Mouse (Mus musculus): ENCODE measurements around the gene Pate1. TPM values are rescaled to one million over a fixed set of nuclear protein-coding genes. Genes with fewer than 3 reads are reported as not detected.

The Pate1 gene
- not detected in 2 replicates for polyA plus RNA-seq (2015; fragmentation: Nextera tagmentation; extraction: Ambion mirVana)

- H3K9me3 ChIP-seq: no peaks in the 10 kb centered on the region
- no peak within 1 kb of the TSS for H3K9ac ChIP-seq
- no peak within 1 kb of the TSS for H3K4me3 ChIP-seq
- H3K27me3 ChIP-seq: no peaks in the 10 kb centered on the region
- no peaks in the 10 kb centered on the region for H3K4me1 ChIP-seq
- H3K4me2 ChIP-seq: no peak within 1 kb of the TSS
- no peak for ATAC-seq (ENCODE audit: insufficient number of reproducible peaks, insufficient read depth, low FRiP score, low TSS enrichment, low read depth)
- H3K27ac ChIP-seq: no peak within 1 kb of the TSS
- WGBS: 32% methylated on average over 1 of the region's 1 CpGs
- no peaks in the 10 kb centered on the region for H3K36me3 ChIP-seq
Measured at GRCm38 (mm10) chr9:35687013-35687412, at the start of gene Pate1. Pate1 (minus strand) TSS chr9:35687390.

GRCm38 (mm10) chr9:35707265-35707664 is 20.1 kb upstream of the Pate1 start:
- H3K27me3 ChIP-seq: no peaks in the 10 kb centered on the region
- H3K4me2 ChIP-seq: no peak overlapping the region
- H3K9me3 ChIP-seq: no peaks in the 10 kb centered on the region
- no peak overlapping the region for H3K27ac ChIP-seq
- H3K36me3 ChIP-seq: no peaks in the 10 kb centered on the region
- no peaks in the 10 kb centered on the region for H3K4me1 ChIP-seq
- no peak overlapping the region for H3K4me3 ChIP-seq
- no peak overlapping the region for H3K9ac ChIP-seq
- no peak for ATAC-seq (ENCODE audit: insufficient number of reproducible peaks, insufficient read depth, low FRiP score, low TSS enrichment, low read depth)

- Histone ChIP-seq H3K9me3 (no peaks in the 10 kb centered on the region; the same call in 1 of the 2 replicates), H3K4me1 (no peaks in the 10 kb centered on the region), H3K4me2 (no peak overlapping the region), H3K9ac (no peak overlapping the region), H3K36me3 (no peaks in the 10 kb centered on the region), H3K27me3 (no peaks in the 10 kb centered on the region), H3K27ac (no peak overlapping the region), H3K4me3 (no peak overlapping the region)
- no peak for ATAC-seq (ENCODE audit: insufficient number of reproducible peaks, insufficient read depth, low FRiP score, low TSS enrichment, low read depth)
Measured at GRCm38 (mm10) chr9:35691924-35692323, 4.7 kb upstream of the Pate1 start.

- no peak overlapping the region for H3K4me2 ChIP-seq
- no peak for ATAC-seq (ENCODE audit: insufficient number of reproducible peaks, insufficient read depth, low FRiP score, low TSS enrichment, low read depth)
- no peaks in the 10 kb centered on the region for H3K9me3 ChIP-seq
- no peak overlapping the region for H3K9ac ChIP-seq
- no peaks in the 10 kb centered on the region for H3K36me3 ChIP-seq
- no peak overlapping the region for H3K4me3 ChIP-seq
- H3K27me3 ChIP-seq: no peaks in the 10 kb centered on the region
- no peaks in the 10 kb centered on the region for H3K4me1 ChIP-seq
- H3K27ac ChIP-seq: no peak overlapping the region
- WGBS: 79% methylated on average over 2 of the region's 2 CpGs
Measured at GRCm38 (mm10) chr9:35673557-35673956, 13.6 kb downstream of the Pate1 start.

- H3K36me3 ChIP-seq: no peaks in the 10 kb centered on the region
- H3K27me3 ChIP-seq: no peaks in the 10 kb centered on the region
- no peak within 1 kb of the TSS for H3K4me3 ChIP-seq
- no peak within 1 kb of the TSS for H3K4me2 ChIP-seq
- ATAC-seq (ENCODE audit: insufficient number of reproducible peaks, insufficient read depth, low FRiP score, low TSS enrichment, low read depth): no peak
- no peaks in the 10 kb centered on the region for H3K4me1 ChIP-seq
- H3K9ac ChIP-seq: no peak within 1 kb of the TSS
- no peak within 1 kb of the TSS for H3K27ac ChIP-seq
- H3K9me3 ChIP-seq: no peaks in the 10 kb centered on the region
- 66% methylated on average over 1 of the region's 1 CpGs for WGBS
Measured at GRCm38 (mm10) chr9:35648102-35648501, 39.1 kb downstream of the Pate1 start, which contains the start of gene Pate3. Pate3 (minus strand) TSS chr9:35648202.

Other genes with a start within 250 kb of the Pate1 start
- gene Gm1113, start 169.1 kb downstream of the Pate1 start, polyA plus RNA-seq (2015; fragmentation: Nextera tagmentation; extraction: Ambion mirVana): not detected in 2 replicates
- 4.3 and 4.6 TPM in 2 replicates for gene Ddx25, start 128.9 kb downstream of the Pate1 start, polyA plus RNA-seq (2015; fragmentation: Nextera tagmentation; extraction: Ambion mirVana)
- 23.3 and 24.0 TPM in 2 replicates for gene Pus3, start 128.8 kb downstream of the Pate1 start, polyA plus RNA-seq (2015; fragmentation: Nextera tagmentation; extraction: Ambion mirVana)
- gene Pate2, start 117.1 kb downstream of the Pate1 start, polyA plus RNA-seq (2015; fragmentation: Nextera tagmentation; extraction: Ambion mirVana): 0.72 and 1.1 TPM in 2 replicates
- 17.7 and 20.8 TPM in 2 replicates for gene Hyls1, start 117.0 kb downstream of the Pate1 start, polyA plus RNA-seq (2015; fragmentation: Nextera tagmentation; extraction: Ambion mirVana)
- gene Pate4, start 75.4 kb downstream of the Pate1 start, polyA plus RNA-seq (2015; fragmentation: Nextera tagmentation; extraction: Ambion mirVana): not detected in 2 replicates
- not detected in 2 replicates for gene Pate3, start 39.2 kb downstream of the Pate1 start, polyA plus RNA-seq (2015; fragmentation: Nextera tagmentation; extraction: Ambion mirVana)
- gene Gm17677, start 53.7 kb upstream of the Pate1 start, polyA plus RNA-seq (2015; fragmentation: Nextera tagmentation; extraction: Ambion mirVana): not detected in 2 replicates
- gene Gm17727, start 90.7 kb upstream of the Pate1 start, polyA plus RNA-seq (2015; fragmentation: Nextera tagmentation; extraction: Ambion mirVana): not detected in 2 replicates
- gene Gm27235, start 102.7 kb upstream of the Pate1 start, polyA plus RNA-seq (2015; fragmentation: Nextera tagmentation; extraction: Ambion mirVana): not detected in 2 replicates
- not detected in 2 replicates for gene D730048I06Rik, start 102.7 kb upstream of the Pate1 start, polyA plus RNA-seq (2015; fragmentation: Nextera tagmentation; extraction: Ambion mirVana)
- not detected in 2 replicates for gene 9230110F15Rik, start 156.8 kb upstream of the Pate1 start, polyA plus RNA-seq (2015; fragmentation: Nextera tagmentation; extraction: Ambion mirVana)
- not detected in 2 replicates for gene 9230113P08Rik, start 221.0 kb upstream of the Pate1 start, polyA plus RNA-seq (2015; fragmentation: Nextera tagmentation; extraction: Ambion mirVana)